Mouse (Mus musculus) limb, embryonic 10.5 days (tissue): ENCODE measurements around the gene Nrbp1. TPM values are rescaled to one million over a fixed set of nuclear protein-coding genes. Genes with fewer than 3 reads are reported as not detected.

Experiments used
- DNase-seq: peaks from one replicate; pipeline ENCODE4 v3.0.0-alpha.2; 2017; ENCODE audit warnings: low spot score
- H3K27ac ChIP-seq: fragments of 300-500 bp; sonication (generic); 2 replicates; pipeline ENCODE4 v1.5.1; 2016; ENCODE audit warnings: mild to moderate bottlenecking
- H3K27me3 ChIP-seq: fragments of 300-500 bp; sonication (generic); 2 replicates; pipeline ENCODE4 v1.6.1; 2016; ENCODE audit warnings: low read depth, mild to moderate bottlenecking; ENCODE audit not compliant: poor library complexity, severe bottlenecking
- H3K36me3 ChIP-seq: fragments of 300-500 bp; sonication (generic); 2 replicates; pipeline ENCODE4 v1.6.1; 2016; ENCODE audit warnings: mild to moderate bottlenecking, moderate library complexity
- H3K4me1 ChIP-seq: fragments of 300-500 bp; sonication (generic); 2 replicates; pipeline ENCODE4 v1.6.1; 2016
- H3K4me3 ChIP-seq: fragments of 300-500 bp; sonication (generic); 2 replicates; pipeline ENCODE4 v1.5.1; 2016; ENCODE audit warnings: mild to moderate bottlenecking, moderate library complexity
- H3K9me3 ChIP-seq: fragments of 300-500 bp; sonication (generic); replicated peaks from 2 replicates; pipeline ENCODE4 v1.6.1; 2016; ENCODE audit warnings: mild to moderate bottlenecking
- WGBS: fragments of 180-500 bp; shearing (Covaris S2); methylation state at CpG from one replicate; pipeline ENCODE4 v1.1.7; 2016; 5-methylcytosine and 5-hydroxymethylcytosine counted together
- polyA plus RNA-seq: library from polyadenylated mRNA; unstranded; fragments of >200 nt; fragmentation: Nextera tagmentation; extraction: Ambion mirVana; gene quantifications from 2 replicates; pipeline ENCODE4 v1.2.1, GENCODE M21; 2016

The Nrbp1 gene
- polyA plus RNA-seq, 1 experiment from 2014 or later: 133 TPM

- H3K36me3 ChIP-seq: peaks cover 33% of the 10 kb centered on the region
- H3K4me1 ChIP-seq: peaks cover 41% of the 10 kb centered on the region
- peak overlapping the region; percentile 56 for H3K4me3 ChIP-seq
- peak overlapping the region; percentile 78 for H3K27ac ChIP-seq
- DNase-seq: no peak
- 6% methylated on average over 9 of the region's 9 CpGs for WGBS
- H3K9me3 ChIP-seq: no peaks in the 10 kb centered on the region
- no peaks in the 10 kb centered on the region for H3K27me3 ChIP-seq
These were observed 50.7 kb downstream of the Nrbp1 start for GRCm38 (mm10) chr5:31291361-31291688.

- Histone ChIP-seq H3K4me1 (peaks cover 37% of the 10 kb centered on the region), H3K27ac (peak overlapping the region; percentile 89), H3K4me3 (peak overlapping the region; percentile 75), H3K27me3 (no peaks in the 10 kb centered on the region), H3K9me3 (no peaks in the 10 kb centered on the region), H3K36me3 (peaks cover 22% of the 10 kb centered on the region)
- 7% methylated on average over 29 of the region's 29 CpGs for WGBS
- no peak for DNase-seq
These were observed 54.4 kb downstream of the Nrbp1 start for GRCm38 (mm10) chr5:31294964-31295605.

- Histone ChIP-seq H3K4me1 (peaks cover 32% of the 10 kb centered on the region), H3K27me3 (no peaks in the 10 kb centered on the region), H3K27ac (peak within 1 kb of the TSS; percentile 89), H3K36me3 (peaks cover 22% of the 10 kb centered on the region), H3K4me3 (peak within 1 kb of the TSS; percentile 75), H3K9me3 (no peaks in the 10 kb centered on the region)
- WGBS: under 1% methylated on average over 46 of the region's 46 CpGs
- DNase-seq: peak; percentile 82
These were observed 55.0 kb downstream of the Nrbp1 start, which contains the start of gene Fndc4 for GRCm38 (mm10) chr5:31295606-31296141. TSS of gene Fndc4 (minus strand) at chr5:31296080.

- no peak within 1 kb of the TSS for H3K27ac ChIP-seq
These were observed 56.5 kb downstream of the Nrbp1 start, which contains the start of gene Gckr for GRCm38 (mm10) chr5:31297047-31297757. TSS of gene Gckr (plus strand) at chr5:31297443.

GRCm38 (mm10) chr5:31297981-31298380, 57.3 kb downstream of the Nrbp1 start:
- WGBS: 89% methylated on average over 3 of the region's 3 CpGs
- no peak overlapping the region for H3K4me3 ChIP-seq
- H3K4me1 ChIP-seq: peaks cover 25% of the 10 kb centered on the region
- no peak for DNase-seq
- H3K9me3 ChIP-seq: no peaks in the 10 kb centered on the region
- no peak overlapping the region for H3K27ac ChIP-seq
- peaks cover 14% of the 10 kb centered on the region for H3K36me3 ChIP-seq
- no peaks in the 10 kb centered on the region for H3K27me3 ChIP-seq

More at GRCm38 (mm10) chr5:31297047-31297757, 56.5 kb downstream of the Nrbp1 start, which contains the start of gene Gckr:
- H3K4me3 ChIP-seq: peak within 1 kb of the TSS; percentile 75; the same call in 1 of the 2 replicates
- peaks cover 25% of the 10 kb centered on the region for H3K4me1 ChIP-seq
- DNase-seq: no peak
- H3K27me3 ChIP-seq: no peaks in the 10 kb centered on the region
- H3K9me3 ChIP-seq: no peaks in the 10 kb centered on the region
- peaks cover 22% of the 10 kb centered on the region for H3K36me3 ChIP-seq
- WGBS: 82% methylated on average over 13 of the region's 13 CpGs

- Histone ChIP-seq H3K4me3 (no peak overlapping the region), H3K4me1 (peaks cover 25% of the 10 kb centered on the region), H3K36me3 (peaks cover 9% of the 10 kb centered on the region), H3K27me3 (no peaks in the 10 kb centered on the region), H3K9me3 (no peaks in the 10 kb centered on the region), H3K27ac (no peak overlapping the region)
- no peak for DNase-seq
- WGBS: 73% methylated on average over 2 of the region's 2 CpGs
These were observed 57.8 kb downstream of the Nrbp1 start for GRCm38 (mm10) chr5:31298486-31298885.

Other genes starting within 250 kb of the Nrbp1 start
- 51.8 and 69.7 TPM in 2 replicates for gene Atraid, start 192.6 kb upstream of the Nrbp1 start, polyA plus RNA-seq
- gene Slc5a6, start 191.9 kb upstream of the Nrbp1 start, polyA plus RNA-seq: 10.4 and 10.8 TPM in 2 replicates
- 63.1 and 71.3 TPM in 2 replicates for gene Cad, start 186.1 kb upstream of the Nrbp1 start, polyA plus RNA-seq
- not detected in 2 replicates for gene Dnajc5g, start 134.6 kb upstream of the Nrbp1 start, polyA plus RNA-seq
- 0.24 and 0.26 TPM in 2 replicates for gene Slc30a3, start 132.6 kb upstream of the Nrbp1 start, polyA plus RNA-seq
- gene Trim54, start 124.2 kb upstream of the Nrbp1 start, polyA plus RNA-seq: 0.23 TPM in 1 of 2 replicates, not detected in the other
- not detected in 2 replicates for gene Ucn, start 102.0 kb upstream of the Nrbp1 start, polyA plus RNA-seq
- 54.2 and 66.0 TPM in 2 replicates for gene Mpv17, start 86.6 kb upstream of the Nrbp1 start, polyA plus RNA-seq
- 1.0 and 1.3 TPM in 2 replicates for gene Gm29609, start 61.0 kb upstream of the Nrbp1 start, polyA plus RNA-seq
- gene Gtf3c2, start 60.7 kb upstream of the Nrbp1 start, polyA plus RNA-seq: 120 and 136 TPM in 2 replicates
- 128 and 140 TPM in 2 replicates for gene Snx17, start 47.6 kb upstream of the Nrbp1 start, polyA plus RNA-seq
- 85.7 and 89.6 TPM in 2 replicates for gene Eif2b4, start 47.4 kb upstream of the Nrbp1 start, polyA plus RNA-seq
- gene Zfp513, start 38.6 kb upstream of the Nrbp1 start, polyA plus RNA-seq: 11.8 and 11.9 TPM in 2 replicates
- gene Ppm1g, start 20.2 kb upstream of the Nrbp1 start, polyA plus RNA-seq: 189 and 210 TPM in 2 replicates
- gene Gm9970, start 368 bp downstream of the Nrbp1 start, polyA plus RNA-seq: 0.40 and 0.48 TPM in 2 replicates
- gene Krtcap3, start 10.8 kb downstream of the Nrbp1 start, polyA plus RNA-seq: 18.3 and 26.7 TPM in 2 replicates
- gene Ift172, start 50.3 kb downstream of the Nrbp1 start, polyA plus RNA-seq: 34.7 and 48.6 TPM in 2 replicates
- 69.0 and 70.6 TPM in 2 replicates for gene Fndc4, start 55.2 kb downstream of the Nrbp1 start, polyA plus RNA-seq
- 0.31 TPM in 1 of 2 replicates, not detected in the other for gene Gckr, start 56.6 kb downstream of the Nrbp1 start, polyA plus RNA-seq
- 65.6 and 79.8 TPM in 2 replicates for gene Zfp512, start 211.6 kb downstream of the Nrbp1 start, polyA plus RNA-seq
- not detected in 2 replicates for gene 4930548H24Rik, start 244.9 kb downstream of the Nrbp1 start, polyA plus RNA-seq